Mouse (Mus musculus) C2C12 (cell line): ENCODE data around the gene Cfap299.

Experiments used
- CEBPB ChIP-seq: IDR thresholded peaks from one replicate; pipeline ENCODE4 v1.6.1; 2011; ENCODE audit warnings: low read depth, mild to moderate bottlenecking, control low read depth, moderate library complexity
- CTCF ChIP-seq: IDR thresholded peaks from one replicate; pipeline ENCODE4 v1.5.1; 2011; ENCODE audit not compliant: control insufficient read depth, insufficient read depth, insufficient read length
- MAX ChIP-seq: IDR thresholded peaks from one replicate; pipeline ENCODE4 v1.6.1; 2011; ENCODE audit warnings: mild to moderate bottlenecking, control low read depth
- USF1 ChIP-seq: IDR thresholded peaks from one replicate; pipeline ENCODE4 v1.6.1; 2011; ENCODE audit warnings: low read depth, mild to moderate bottlenecking, control low read depth, moderate library complexity

GRCm38 (mm10) chr5:98438686-98439085 is 109.6 kb downstream of the Cfap299 start:
- TF ChIP-seq CTCF (no peak), CEBPB (no peak), USF1 (no peak), MAX (no peak)
